Mouse (Mus musculus): ENCODE results near the gene Dock9.
"Not testable (repeated sequence)": the region's sequence is repeated elsewhere in the genome, so short reads cannot be mapped to it uniquely, and the experiment has no call there.

Gene Dock9

DNA sequence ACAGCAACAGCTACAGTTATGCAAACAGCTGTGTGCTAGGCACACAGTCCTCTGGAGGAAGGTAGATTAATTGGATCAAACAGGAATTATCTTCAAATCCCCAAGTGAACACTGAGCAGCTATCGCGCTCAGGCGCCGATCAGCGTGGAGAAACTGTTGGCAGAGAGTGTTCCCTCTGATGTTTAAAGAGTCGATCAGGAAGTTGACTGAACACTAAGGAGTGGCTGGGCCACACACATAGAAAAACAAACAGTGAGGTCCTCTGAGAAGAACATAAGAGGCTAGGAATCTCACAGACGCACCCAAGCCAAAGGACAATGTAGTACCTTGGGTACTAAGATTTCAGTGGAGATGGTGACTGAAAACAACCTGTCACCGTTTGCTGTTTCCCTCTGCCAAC lies 136.7 kb downstream of the Dock9 start:
- no peak for DNase-seq (ENCODE audit: low read depth, low spot score)

DNA sequence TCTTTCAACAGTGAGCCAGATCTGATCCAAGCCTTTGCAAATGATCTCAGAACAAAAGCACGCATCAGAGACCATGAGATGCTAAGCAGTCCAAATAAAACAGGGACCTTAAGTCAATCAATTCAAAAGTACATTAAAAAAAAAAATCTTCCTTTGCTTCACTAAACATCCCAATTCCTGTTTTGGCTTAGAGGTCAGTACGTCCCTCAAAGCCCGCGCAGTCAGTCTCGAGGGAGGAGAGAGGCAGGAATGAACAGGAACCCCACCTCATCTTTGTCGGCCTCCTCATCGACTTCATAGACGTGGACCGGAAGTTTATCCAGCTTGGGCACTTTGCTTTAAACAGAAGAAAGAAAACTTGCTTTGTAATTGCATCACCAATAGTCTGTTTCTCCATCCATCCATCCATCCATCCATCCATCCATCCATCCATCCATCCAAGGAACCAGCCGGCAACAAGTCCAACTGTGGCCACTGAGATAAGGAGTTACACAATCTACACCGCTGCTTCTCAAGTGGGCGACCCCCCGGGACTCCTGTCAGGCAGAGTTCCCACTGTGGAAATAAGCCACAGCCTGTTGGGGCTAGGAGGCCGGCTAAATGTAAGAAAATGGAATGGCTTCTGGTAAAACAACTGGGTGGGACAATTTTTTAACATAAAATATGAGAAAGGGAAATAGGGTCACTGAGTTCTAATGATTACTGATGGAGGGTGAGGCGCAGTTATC lies 137.3 kb downstream of the Dock9 start:
- DNase-seq (ENCODE audit: low read depth, low spot score), result no peak

DNA sequence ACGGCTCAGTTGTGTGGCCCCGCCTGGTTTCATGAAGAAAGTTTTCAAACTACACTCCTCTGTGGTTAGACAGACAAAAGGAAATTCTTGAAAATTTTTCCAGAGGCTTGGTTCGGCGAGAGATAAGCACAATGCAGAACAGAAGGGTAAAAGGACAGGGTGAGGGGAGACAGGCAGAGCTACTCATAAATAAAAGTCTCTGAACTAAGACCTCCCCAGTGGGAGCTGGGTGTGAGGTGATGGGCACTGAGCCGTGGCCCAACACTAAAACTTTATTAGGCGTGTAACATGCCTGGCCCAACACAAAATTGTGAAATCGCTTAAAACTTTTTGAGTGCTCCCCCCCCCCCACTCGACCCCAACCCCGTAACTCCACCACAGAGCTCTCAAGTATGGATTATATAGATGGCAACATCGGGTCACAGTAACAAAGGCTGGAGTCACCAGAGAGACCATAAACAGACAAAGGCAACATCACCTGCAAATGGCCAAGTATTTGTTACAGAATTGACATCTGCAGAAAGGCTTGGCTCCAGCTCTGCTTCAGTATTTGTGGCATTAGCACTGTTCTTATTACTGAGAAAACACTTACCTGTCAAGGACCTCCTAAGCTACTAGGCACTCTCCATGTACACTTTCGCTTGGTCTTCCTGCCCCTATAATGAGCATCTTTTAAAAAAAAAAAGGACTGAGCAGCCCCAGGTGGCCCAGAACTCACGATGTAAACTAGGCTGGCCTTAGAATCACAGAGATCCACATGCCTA lies 138.4 kb downstream of the Dock9 start:
- DNase-seq (ENCODE audit: low read depth, low spot score), result no peak

- DNase-seq (ENCODE audit: low read depth, low spot score), result no peak
Observed at GRCm38 (mm10) chr14:121658537-121658936, 139.1 kb downstream of the Dock9 start.

DNA sequence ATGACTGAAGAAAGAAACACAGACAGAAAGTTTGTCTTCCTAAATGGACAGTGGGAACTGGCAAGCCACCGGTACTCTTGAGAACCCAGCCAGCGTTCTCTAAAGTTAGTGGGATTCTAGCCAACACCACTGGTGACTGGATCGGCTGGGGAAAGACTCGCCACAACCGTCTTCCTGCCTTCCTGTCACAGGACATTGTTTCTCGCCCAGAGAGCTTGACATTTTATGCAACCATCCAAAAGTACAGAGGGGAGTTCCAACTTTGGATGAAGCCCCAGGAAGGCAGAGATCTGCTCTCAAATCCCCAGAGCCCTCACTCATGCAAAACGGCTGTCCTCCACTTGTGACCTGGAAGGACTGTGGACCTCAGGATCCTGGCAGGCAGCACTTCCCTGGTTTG lies 140.0 kb downstream of the Dock9 start:
- DNase-seq (ENCODE audit: low read depth, low spot score), result no peak

- no peak for DNase-seq (ENCODE audit: low read depth, low spot score)
Observed at GRCm38 (mm10) chr14:121656912-121657311, 140.7 kb downstream of the Dock9 start.

DNA sequence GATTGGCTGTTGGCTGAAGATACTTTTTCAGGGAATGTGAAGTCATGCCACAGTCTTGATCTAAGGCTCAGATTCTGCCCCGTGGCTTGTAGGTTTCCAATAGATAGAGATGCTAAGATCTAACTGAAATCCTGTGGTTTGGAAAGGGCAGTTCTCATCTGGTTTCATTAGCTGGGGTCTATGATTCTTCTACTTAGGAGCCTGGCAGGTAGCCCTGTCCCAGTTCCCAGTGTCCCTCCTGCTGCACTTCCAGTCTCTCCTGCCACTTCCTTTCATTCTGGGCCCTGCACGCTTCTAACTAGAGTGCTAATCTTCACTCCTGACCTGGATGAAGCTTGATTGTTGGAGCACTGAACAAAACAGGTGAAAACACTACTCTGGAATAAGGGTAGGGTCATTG lies 142.7 kb downstream of the Dock9 start:
- no peak for DNase-seq (ENCODE audit: low read depth, low spot score)

DNA sequence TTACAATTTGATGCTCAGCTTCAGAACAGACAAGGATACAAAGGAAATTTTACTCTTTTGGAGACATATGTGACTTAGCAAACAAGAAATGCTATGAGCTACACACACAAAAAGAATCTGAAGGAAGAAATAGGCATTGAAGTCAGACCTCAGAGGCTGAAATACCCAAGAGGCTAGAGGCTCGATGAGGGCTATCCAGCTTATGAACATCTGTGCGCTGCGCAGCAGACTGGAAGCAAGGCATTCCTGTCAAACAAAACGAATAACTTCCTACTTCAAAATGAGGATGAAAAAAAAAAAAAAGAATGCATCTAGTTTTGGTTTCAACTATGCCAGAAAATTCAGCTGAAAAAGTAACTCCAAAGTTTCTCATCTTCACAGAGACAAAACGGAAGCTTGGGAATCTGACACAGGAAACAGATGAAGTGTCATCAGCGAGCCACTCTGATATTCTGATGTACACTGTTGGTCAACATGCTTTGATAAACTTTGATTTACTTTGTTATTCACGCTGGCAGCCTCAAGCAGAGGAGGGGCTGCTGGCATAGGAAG lies 143.1 kb downstream of the Dock9 start:
- no peak for DNase-seq (ENCODE audit: low read depth, low spot score)

DNA sequence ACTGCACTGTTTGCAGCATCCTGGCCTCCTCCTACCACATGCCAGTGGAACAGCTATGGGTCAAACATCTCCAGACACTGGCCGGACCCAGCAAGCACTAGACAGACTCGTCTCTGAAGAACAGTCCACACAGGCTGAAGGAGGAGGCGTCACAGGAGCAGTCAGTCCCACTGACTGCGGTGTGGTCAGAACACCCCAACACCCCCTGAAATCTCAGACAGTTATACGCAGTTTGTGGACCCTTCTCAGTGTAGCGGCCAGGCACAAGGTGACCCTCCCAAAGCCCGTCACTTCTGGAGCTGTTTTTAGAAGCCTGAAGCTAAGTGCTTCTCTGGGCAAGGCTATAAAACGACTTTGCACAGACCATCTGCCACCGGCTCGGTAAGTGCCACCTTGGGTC lies 143.9 kb downstream of the Dock9 start:
- DNase-seq (ENCODE audit: low read depth, low spot score), result no peak

GRCm38 (mm10) chr14:121653241-121653640 lies 144.4 kb downstream of the Dock9 start:
- DNase-seq (ENCODE audit: low read depth, low spot score), result no peak

GRCm38 (mm10) chr14:121648581-121649060 lies 149.0 kb downstream of the Dock9 start:
- DNase-seq (ENCODE audit: low read depth, low spot score), result no peak

DNA sequence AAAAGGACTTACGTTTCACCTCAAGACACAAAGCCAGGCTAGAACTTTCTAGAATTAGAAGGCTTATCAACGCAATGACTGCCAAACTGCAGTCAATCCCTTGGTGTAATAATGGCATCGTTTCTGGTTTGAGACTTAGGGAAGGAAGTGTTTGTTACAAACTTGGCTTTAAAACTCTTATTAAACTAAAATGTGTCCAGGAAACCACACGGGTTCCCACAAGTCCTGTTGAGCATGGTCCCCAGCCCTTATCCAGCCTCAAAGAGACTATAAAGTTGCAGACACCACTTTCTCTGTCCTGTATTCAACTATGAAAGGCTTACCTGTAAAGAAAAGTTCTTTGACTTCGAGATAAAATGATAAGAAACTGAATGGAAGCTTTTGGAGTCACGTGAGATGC lies 149.9 kb downstream of the Dock9 start:
- DNase-seq (ENCODE audit: low read depth, low spot score), result no peak

DNA sequence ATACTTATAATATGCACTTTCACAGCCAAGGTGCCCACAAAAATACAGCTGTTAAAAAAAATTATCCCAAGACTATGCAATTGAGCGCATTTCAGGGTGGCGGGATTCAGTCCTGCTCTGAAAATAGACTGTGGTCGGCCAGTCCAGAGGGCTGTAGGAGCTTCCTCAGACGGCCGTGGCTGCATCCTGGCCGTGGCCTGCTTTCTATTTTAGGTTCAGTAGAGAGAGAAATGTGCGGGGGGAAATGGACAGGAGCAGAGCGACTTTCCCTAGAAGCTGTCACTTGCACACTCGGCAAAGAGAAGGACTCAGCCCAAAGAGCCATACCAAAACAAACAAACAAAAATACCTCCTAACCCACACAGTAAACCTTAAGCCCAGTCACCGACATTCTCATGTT lies 151.0 kb downstream of the Dock9 start:
- DNase-seq (ENCODE audit: low read depth, low spot score), result no peak

DNA sequence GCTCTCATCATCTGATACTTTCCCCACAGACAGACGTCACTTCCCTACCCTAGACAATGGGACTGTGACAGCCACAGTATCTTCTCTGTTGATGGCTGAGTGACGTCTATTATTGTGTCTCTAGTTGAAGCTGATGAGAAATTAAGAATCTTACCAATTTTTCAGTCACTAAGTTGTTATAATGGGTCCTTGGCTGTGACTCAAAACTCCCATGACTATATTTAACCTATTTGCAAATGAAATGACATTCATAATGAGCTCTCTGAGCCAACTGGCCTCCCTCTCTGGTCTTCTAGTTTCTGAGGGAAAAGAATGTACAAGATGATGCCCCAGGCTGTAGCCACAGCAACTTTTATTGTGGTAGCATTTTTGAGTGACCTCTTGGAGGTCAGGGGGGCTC lies 153.3 kb downstream of the Dock9 start:
- no peak for DNase-seq (ENCODE audit: low read depth, low spot score)

- no peak for DNase-seq (ENCODE audit: low read depth, low spot score)
Observed at GRCm38 (mm10) chr14:121641271-121641670, 156.4 kb downstream of the Dock9 start.

DNA sequence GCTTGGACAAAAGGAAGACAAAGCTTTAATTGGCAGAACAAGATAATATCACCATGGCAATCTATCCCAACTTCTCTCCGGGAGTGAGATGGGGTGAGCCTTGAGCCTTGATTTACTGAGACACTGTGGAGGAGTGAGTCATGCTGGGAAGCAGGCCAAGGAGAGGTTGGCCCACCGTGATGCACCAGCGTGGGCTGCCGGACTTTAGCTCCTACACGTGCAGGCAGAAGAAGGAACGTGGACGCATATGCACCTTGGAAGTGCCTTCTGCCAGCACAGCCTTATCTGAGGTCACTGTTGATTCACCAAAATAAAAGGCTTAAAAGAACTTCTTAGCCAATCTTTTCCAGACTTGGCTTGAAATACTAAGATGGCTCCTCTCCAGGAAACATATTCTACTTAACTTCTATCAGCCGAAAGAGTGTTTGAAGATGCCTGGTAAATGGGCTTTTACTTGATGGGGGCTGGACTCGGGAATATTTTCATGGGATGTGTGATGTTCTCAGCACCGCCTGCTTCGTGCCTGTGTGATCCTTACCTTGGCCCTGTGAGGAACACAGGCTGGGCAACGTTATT lies 160.6 kb downstream of the Dock9 start:
- DNase-seq (ENCODE audit: low read depth, low spot score), result no peak

- DNase-seq (ENCODE audit: low read depth, low spot score), result no peak
Observed at GRCm38 (mm10) chr14:121634736-121635430, 162.8 kb downstream of the Dock9 start.

DNA sequence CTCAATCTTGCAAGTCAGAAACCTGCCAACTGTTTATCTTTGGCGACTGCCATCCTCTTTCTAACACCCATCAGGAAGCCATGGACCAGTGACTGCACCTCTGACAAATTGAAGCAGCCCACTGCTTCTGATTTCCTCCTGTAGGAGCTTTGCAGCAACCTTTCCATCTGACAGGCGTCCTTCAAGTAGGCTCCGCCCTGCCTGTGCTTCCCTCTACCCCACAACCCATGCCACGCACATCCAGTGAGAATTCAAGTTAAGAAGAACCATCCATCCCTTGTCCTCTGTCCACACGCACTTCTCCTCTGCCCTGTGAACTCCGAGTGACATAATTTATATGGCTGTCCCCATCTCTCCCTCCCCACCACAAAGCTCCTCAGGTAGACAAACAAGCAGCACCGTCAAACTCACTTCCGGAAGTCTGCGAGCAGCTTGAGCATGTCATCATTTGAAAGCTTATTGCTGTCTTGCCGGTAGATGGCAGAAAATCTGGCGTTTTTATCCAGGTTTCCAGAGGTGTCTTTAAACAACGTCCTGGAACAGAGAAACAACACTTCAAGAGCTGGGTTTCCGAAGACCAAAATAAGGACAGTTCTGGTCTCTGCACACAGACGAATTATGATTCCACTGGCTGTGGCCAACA lies 163.4 kb downstream of the Dock9 start:
- no peak for DNase-seq (ENCODE audit: low read depth, low spot score)

GRCm38 (mm10) chr14:121631934-121632333 lies 165.7 kb downstream of the Dock9 start:
- no peak for DNase-seq (ENCODE audit: low read depth, low spot score)

GRCm38 (mm10) chr14:121626741-121627140 lies 170.9 kb downstream of the Dock9 start:
- no peak for DNase-seq (ENCODE audit: low read depth, low spot score)

GRCm38 (mm10) chr14:121623996-121624542 lies 173.6 kb downstream of the Dock9 start:
- DNase-seq (ENCODE audit: low read depth, low spot score), result not testable (repeated sequence)
